Mouse (Mus musculus) erythroblast, adult 5-6 weeks (primary cell): ENCODE results near the gene Thada. TPM values are rescaled to one million over a fixed set of nuclear protein-coding genes. Genes with fewer than 3 reads are reported as not detected.
A peak's percentile ranks its signal among the peaks of the same experiment; 100 is the strongest.

Experiments used
- ATAC-seq: replicated peaks from 2 replicates; pipeline ENCODE4 v1.8.0; 2016; ENCODE audit warnings: moderate number of reproducible peaks, mild to moderate bottlenecking, moderate TSS enrichment, inconsistent platforms; ENCODE audit not compliant: poor library complexity, low FRiP score, severe bottlenecking
- total RNA-seq, 2 experiments: library from RNA; stranded (forward) in 1 of 2; stranded (reverse) in 1 of 2; fragments of 150-400 nt in 1 of 2; fragments of 200-764, 138-1000 nt in 1 of 2; gene quantifications; 2 replicates each; pipeline versions ENCODE4 v1.2.3 to v1.2.4; 2015 to 2017; ENCODE audit warnings: low replicate concordance in 2 of 2

Gene Thada
- total RNA-seq, 2 experiments from 2014 or later, result 5.4 to 7.7 TPM

- ATAC-seq, result no peak
Observed at GRCm38 (mm10) chr17:84156748-84157742, 309.0 kb downstream of the Thada start.

DNA sequence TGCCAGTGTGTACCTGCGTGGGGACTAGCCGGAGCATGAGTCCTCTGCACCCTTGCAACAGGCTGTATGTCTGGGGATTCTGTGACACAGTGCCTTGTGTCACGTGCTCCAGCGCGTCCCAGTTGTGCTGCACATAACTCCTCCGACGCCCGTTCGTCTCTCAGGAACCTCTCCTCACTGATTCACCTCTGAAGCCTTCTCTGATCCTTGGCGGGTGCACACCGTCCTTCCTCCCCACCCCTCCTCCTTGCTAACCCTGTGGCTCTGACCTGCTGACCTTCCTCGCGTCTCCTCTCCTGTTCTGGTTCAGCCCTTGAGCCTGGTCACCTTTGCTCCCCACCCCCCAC lies 309.8 kb downstream of the Thada start:
- no peak for ATAC-seq

DNA sequence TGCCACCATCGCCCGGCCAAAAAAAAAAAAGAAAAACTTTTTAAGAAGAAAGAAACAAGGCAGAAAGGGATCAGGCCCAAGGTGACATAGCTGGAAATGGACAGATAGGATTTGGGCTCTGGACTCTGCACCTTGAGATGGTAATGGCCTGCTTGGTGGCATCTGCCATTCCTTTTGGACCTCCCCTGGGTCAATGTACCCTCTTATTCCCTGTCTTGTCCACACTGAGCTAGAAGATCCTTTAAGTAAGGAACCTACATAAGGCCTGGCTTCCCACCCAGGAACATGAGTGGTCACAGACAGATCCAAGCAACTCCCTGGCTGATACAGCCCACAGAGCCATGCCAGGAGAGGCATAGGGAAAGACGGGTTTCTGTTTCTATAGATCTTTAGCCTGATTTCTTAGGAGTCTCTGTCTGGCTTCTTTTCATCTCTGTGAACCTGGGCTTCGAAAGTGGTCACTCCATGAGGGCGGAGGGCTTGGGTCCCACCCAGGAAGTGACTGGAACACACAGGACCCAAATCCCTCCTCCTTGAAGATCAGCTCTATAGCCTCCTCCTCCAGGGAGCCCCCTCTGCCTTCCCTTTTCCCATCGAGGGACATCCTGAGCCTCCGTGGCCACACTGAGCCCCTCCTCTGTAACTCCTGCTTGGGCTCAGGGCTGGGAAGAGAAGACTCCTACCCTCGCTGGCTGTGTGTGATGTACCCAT lies 310.3 kb downstream of the Thada start:
- no peak for ATAC-seq

- no peak for ATAC-seq
Observed at GRCm38 (mm10) chr17:84155029-84155338, 311.0 kb downstream of the Thada start.

- ATAC-seq, result peak; percentile 44
Observed at GRCm38 (mm10) chr17:84154302-84155028, 311.5 kb downstream of the Thada start.

GRCm38 (mm10) chr17:84152976-84153786 lies 312.8 kb downstream of the Thada start:
- peak; percentile 84 for ATAC-seq

GRCm38 (mm10) chr17:84152206-84152975 lies 313.6 kb downstream of the Thada start:
- ATAC-seq, result 0 out of 2 replicates have a peak, but pooled peaks have one; percentile 2

DNA sequence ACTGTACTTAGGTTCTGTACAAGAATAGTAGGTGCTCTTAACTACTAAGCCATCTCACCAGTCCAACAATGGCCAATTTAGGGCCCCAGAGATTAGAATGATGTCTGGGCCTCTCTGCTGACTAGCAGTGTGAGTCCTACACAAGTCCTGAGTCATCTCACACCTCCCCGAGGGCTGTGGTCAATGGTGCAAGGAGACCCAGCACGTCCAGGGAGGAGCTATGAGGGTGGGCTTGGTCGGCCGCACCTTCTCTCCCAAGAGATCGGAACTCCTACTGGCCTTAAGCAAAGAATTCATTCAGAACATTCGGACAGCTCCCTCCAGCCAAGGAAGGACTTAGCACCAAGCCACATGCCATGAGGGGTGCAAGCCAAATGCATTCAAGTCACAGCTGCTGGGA lies 314.7 kb downstream of the Thada start:
- ATAC-seq, result no peak

DNA sequence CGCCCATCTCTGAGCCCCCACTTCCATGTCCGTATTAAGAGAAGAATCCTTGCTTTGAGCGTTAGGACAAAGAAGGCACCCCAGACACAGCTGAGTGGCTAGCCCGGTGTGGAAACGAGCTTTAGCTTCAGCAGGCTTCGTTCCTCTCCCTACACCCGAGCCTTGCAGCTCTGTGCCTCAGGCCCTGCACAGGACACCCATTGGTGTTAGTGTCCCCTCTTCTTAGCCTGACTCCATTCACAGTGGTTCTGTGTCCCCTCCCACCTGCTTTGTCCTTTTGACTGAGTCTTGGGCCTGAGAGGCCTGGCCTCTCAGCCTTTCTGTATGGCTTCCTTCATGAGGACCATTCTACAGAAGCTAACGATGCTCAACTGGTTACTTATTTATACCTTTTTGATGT lies 315.7 kb downstream of the Thada start:
- no peak for ATAC-seq

GRCm38 (mm10) chr17:84149566-84149965 lies 316.4 kb downstream of the Thada start:
- no peak for ATAC-seq

DNA sequence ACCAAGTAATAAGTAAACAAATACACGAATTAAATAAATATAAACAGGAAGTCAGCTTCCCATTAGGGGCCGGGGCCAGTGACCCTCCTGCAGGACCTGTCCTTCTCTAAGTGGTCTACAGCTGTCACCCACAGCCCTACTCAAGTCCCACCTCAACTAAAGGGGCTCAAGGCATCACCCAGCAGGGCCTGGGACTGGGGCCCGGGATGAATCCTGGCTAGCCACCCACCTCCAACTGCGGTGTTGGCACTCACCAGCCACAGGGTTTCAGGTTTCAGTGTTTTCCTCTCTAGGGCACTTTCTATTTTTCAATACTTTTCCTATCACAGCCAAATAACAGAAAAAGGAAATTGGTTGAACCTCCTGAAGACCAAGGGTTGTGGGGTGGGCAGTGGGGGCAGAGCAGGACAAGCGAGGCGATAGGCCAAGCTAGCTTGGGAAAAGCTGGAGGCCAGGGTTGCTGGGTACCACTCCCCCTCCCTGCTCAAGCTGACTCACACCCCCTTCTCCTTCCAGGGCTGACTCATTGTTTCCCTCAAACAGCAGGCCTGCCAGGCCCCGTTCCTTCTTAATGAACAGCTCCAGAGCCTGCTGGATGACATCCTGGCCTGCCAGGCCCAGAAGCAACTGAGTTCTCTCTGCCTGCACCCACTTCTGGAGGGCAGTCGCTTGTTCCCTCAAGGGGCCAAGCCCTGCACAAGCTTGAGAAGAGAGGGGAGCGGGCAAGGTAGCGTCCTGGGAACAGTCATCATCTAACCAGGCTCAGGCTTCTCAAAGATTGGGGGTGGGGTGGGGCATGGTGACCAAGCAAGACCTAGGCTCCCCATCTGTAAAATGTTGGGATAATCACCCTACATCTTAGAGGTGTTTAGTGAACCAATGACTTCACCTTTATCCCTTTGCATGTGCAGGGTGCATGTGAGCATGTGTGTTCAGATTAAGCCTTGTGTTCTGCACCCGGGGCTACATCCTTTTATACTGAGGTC lies 317.2 kb downstream of the Thada start:
- ATAC-seq, result 0 out of 2 replicates have a peak, but pooled peaks have one; percentile 11

DNA sequence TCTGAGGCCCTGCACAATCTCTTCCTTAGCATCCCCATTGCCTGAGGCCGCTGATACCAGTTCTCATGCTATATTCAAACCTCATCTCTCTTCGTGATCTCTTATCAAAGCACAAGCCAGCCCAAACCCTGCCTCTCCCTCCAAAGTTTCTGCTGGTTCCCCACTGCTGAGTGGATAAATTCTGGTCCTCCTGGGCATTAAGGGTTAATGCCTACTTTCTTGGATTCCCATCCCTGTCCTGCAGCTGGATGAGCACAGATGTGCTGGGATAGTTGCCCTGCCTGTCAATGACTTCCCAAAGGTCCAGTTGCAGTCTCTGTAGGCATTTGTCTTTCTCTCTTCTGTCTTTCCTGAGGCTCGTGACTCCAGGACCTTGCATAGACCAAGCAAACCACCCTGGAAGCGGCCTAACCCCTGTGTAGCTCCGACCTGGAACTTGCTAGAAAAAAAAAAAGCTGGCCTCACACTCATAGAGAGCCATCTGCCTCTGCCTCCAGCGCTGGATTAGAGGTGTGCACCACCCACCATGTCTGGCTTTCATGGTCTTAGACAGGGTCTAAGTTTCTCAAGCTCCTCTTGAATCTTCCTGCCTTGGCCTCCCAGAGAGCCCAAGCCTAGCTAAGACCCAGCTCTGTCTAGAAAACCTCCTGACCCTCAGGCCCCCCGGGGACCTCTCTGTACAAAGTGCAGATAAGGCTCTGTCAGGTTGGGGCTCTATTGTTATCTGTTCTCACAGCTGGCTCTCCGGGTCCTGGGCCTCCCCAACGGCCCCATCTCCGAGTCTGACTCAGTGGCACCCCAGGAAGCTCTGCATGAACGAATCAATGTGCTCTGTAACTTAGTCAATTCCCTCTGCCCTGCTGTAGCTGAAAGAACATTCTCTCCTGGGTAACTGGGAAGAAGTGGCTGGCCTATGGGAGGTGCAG lies 318.6 kb downstream of the Thada start:
- ATAC-seq, result peak; percentile 52

GRCm38 (mm10) chr17:84146458-84147182 lies 319.4 kb downstream of the Thada start:
- no peak for ATAC-seq

GRCm38 (mm10) chr17:84145826-84146287 lies 320.1 kb downstream of the Thada start:
- no peak for ATAC-seq

DNA sequence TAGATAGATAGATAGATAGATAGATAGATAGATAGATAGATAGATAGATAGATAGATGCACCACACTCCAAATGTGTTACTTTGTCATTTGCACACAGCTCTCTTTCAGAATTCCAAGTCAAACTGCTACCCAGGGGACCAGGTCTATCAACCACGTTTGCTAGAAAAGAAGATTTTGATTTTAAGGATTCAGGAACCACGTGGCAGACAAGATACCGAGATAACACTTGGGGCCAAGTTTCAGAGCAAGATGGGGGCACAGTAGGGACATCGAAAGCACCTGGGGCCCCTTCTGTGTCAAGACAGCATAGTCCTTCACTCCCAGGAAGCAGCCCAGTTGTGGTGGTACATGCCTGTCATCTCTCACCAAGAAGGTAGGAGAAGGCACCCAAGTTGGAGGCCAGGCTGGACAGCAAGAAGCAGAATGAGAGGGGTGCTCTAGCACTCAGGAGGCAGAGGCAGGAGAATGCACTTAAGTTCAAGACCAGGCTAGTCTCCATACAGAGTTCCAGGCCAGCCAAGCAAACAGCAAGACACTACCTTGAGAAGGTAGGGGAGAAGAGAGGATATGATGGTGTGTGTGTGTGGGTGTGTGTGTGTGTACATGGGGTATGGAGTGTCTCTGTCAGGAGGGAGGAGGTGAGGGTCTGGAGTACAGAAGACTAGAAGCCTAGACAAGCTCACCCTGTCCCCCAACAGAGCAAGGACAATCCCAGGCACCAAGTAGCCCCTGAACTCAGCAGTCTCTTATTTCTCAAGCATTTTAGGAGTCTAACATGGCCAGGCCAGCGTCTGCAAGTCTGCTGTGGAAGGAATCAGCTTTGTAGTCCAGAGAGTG lies 321.0 kb downstream of the Thada start:
- no peak for ATAC-seq
